Mouse (Mus musculus): ENCODE data around the gene R3hdm1. TPM values are rescaled to one million over a fixed set of nuclear protein-coding genes. Genes with fewer than 3 reads are reported as not detected.
"Not testable (repeated sequence)": the region's sequence is repeated elsewhere in the genome, so short reads cannot be mapped to it uniquely, and the experiment has no call there.

R3hdm1 gene
- polyA plus RNA-seq, 1 experiment: 111 TPM

GRCm38 (mm10) chr1:128243996-128244726, 141.1 kb downstream of the R3hdm1 start:
- peak; percentile 99 for DNase-seq (ENCODE audit: low read depth)
- no peak for TF ChIP-seq CTCF (IDR thresholded peaks at IDR 0.05; ENCODE audit: borderline replicate concordance, extremely low read depth, insufficient read depth, insufficient read length)
- TF ChIP-seq POLR2A (IDR thresholded peaks at IDR 0.05; ENCODE audit: borderline replicate concordance, extremely low read depth, insufficient read depth, insufficient read length, poor library complexity, severe bottlenecking): peak; percentile 50; the same call in 1 of the 2 replicates

- no peak for DNase-seq (ENCODE audit: low read depth)
- TF ChIP-seq CTCF (IDR thresholded peaks at IDR 0.05; ENCODE audit: borderline replicate concordance, extremely low read depth, insufficient read depth, insufficient read length) (no peak), POLR2A (IDR thresholded peaks at IDR 0.05; ENCODE audit: borderline replicate concordance, extremely low read depth, insufficient read depth, insufficient read length, poor library complexity, severe bottlenecking) (no peak)
Observed at GRCm38 (mm10) chr1:128244727-128245355, 141.7 kb downstream of the R3hdm1 start.

- DNase-seq (ENCODE audit: low read depth): not testable (repeated sequence)
Observed at GRCm38 (mm10) chr1:128267061-128267460, 164.0 kb downstream of the R3hdm1 start.

- TF ChIP-seq CTCF (IDR thresholded peaks at IDR 0.05; ENCODE audit: borderline replicate concordance, extremely low read depth, insufficient read depth, insufficient read length): no peak
- TF ChIP-seq POLR2A (IDR thresholded peaks at IDR 0.05; ENCODE audit: borderline replicate concordance, extremely low read depth, insufficient read depth, insufficient read length, poor library complexity, severe bottlenecking): no peak
- no peak for DNase-seq (ENCODE audit: low read depth)
Observed at GRCm38 (mm10) chr1:128270731-128271130, 167.6 kb downstream of the R3hdm1 start.

GRCm38 (mm10) chr1:128275908-128276307, 172.8 kb downstream of the R3hdm1 start:
- no peak for TF ChIP-seq POLR2A (IDR thresholded peaks at IDR 0.05; ENCODE audit: borderline replicate concordance, extremely low read depth, insufficient read depth, insufficient read length, poor library complexity, severe bottlenecking)
- TF ChIP-seq CTCF (IDR thresholded peaks at IDR 0.05; ENCODE audit: borderline replicate concordance, extremely low read depth, insufficient read depth, insufficient read length): no peak
- no peak for DNase-seq (ENCODE audit: low read depth)

- DNase-seq (ENCODE audit: low read depth): no peak
- TF ChIP-seq POLR2A (IDR thresholded peaks at IDR 0.05; ENCODE audit: borderline replicate concordance, extremely low read depth, insufficient read depth, insufficient read length, poor library complexity, severe bottlenecking) (no peak), CTCF (IDR thresholded peaks at IDR 0.05; ENCODE audit: borderline replicate concordance, extremely low read depth, insufficient read depth, insufficient read length) (no peak)
Observed at GRCm38 (mm10) chr1:128278563-128278962, 175.5 kb downstream of the R3hdm1 start.

DNA sequence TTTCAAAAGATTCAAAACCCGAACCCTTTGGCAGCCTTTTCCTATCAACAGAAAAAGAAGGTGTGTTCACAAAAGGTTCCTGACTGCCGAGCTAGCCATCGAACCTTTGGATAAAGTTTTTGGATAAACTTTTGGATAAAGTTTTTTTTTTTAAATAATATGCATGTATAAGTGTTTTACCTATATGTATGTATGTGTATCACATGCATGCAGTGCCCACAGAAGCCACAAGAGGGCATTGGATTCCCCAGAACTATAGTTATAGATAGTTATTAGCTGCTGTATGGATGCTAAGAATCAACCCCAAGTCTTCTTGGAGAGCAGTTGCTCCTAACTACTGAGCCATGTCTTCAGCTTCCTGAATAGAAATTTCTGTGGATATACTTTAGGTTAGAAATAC, 178.7 kb downstream of the R3hdm1 start:
- TF ChIP-seq CTCF (IDR thresholded peaks at IDR 0.05; ENCODE audit: borderline replicate concordance, extremely low read depth, insufficient read depth, insufficient read length) (no peak), POLR2A (IDR thresholded peaks at IDR 0.05; ENCODE audit: borderline replicate concordance, extremely low read depth, insufficient read depth, insufficient read length, poor library complexity, severe bottlenecking) (no peak)
- no peak for DNase-seq (ENCODE audit: low read depth)

GRCm38 (mm10) chr1:128282924-128283323, 179.8 kb downstream of the R3hdm1 start:
- DNase-seq (ENCODE audit: low read depth): no peak
- TF ChIP-seq POLR2A (IDR thresholded peaks at IDR 0.05; ENCODE audit: borderline replicate concordance, extremely low read depth, insufficient read depth, insufficient read length, poor library complexity, severe bottlenecking) (no peak), CTCF (IDR thresholded peaks at IDR 0.05; ENCODE audit: borderline replicate concordance, extremely low read depth, insufficient read depth, insufficient read length) (no peak)

DNA sequence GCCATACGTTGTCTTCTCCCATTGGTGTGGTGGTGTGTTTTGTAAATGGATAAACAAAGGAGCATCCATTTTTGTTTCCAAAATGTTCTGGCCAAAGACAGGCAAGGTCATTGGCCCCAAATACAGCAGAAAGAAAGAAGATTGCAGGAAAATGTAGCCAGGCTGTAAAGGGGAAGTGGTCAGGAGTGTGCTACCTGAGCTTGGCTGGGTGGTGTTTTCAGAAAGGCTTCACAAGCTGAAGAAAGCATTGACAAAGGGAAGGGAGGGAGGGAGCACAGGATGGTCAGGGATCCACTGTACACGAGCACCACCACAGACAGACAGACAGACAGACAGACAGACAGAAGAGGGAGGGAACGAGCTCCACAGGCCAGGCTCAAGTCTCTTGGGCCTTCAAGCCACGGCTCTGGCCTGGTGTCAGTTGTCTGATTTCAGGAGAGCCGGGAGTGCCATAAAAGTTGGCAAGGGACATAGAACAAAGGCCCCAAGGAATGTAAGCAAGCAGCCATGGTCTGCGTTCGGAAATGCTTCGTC, 181.1 kb downstream of the R3hdm1 start:
- no peak for DNase-seq (ENCODE audit: low read depth)
- TF ChIP-seq CTCF (IDR thresholded peaks at IDR 0.05; ENCODE audit: borderline replicate concordance, extremely low read depth, insufficient read depth, insufficient read length): no peak
- no peak for TF ChIP-seq POLR2A (IDR thresholded peaks at IDR 0.05; ENCODE audit: borderline replicate concordance, extremely low read depth, insufficient read depth, insufficient read length, poor library complexity, severe bottlenecking)

- peak; percentile 56 for DNase-seq (ENCODE audit: low read depth)
- TF ChIP-seq POLR2A (IDR thresholded peaks at IDR 0.05; ENCODE audit: borderline replicate concordance, extremely low read depth, insufficient read depth, insufficient read length, poor library complexity, severe bottlenecking) (no peak), CTCF (IDR thresholded peaks at IDR 0.05; ENCODE audit: borderline replicate concordance, extremely low read depth, insufficient read depth, insufficient read length) (no peak)
Observed at GRCm38 (mm10) chr1:128285136-128285535, 182.0 kb downstream of the R3hdm1 start.

Other genes with a start within 250 kb of the R3hdm1 start
- gene Map3k19, start 248.3 kb upstream of the R3hdm1 start, polyA plus RNA-seq (2012; rRNA removed): 0.33 and 0.75 TPM in 2 replicates
- gene Rab3gap1, start 234.5 kb upstream of the R3hdm1 start, polyA plus RNA-seq (2012; rRNA removed): 15.5 and 20.5 TPM in 2 replicates
- 6.5 and 6.6 TPM in 2 replicates for gene Zranb3, start 254 bp upstream of the R3hdm1 start, polyA plus RNA-seq (2012; rRNA removed)
- gene Ubxn4, start 140.7 kb downstream of the R3hdm1 start, polyA plus RNA-seq (2012; rRNA removed): 46.6 and 51.6 TPM in 2 replicates
- 0.21 and 0.25 TPM in 2 replicates for gene Lct, start 225.0 kb downstream of the R3hdm1 start, polyA plus RNA-seq (2012; rRNA removed)